Mouse (Mus musculus) cortical plate, adult 2 months (tissue): ENCODE results near the gene Exoc7. TPM values are rescaled to one million over a fixed set of nuclear protein-coding genes. Genes with fewer than 3 reads are reported as not detected.
A peak's percentile ranks its signal among the peaks of the same experiment; 100 is the strongest.

Experiments used
- H3K27ac ChIP-seq: fragments of 200-500 bp; 2 replicates; pipeline ENCODE4 v1.5.1; 2012; ENCODE audit warnings: low read length, control low read depth, inconsistent platforms; ENCODE audit not compliant: insufficient read depth
- H3K4me1 ChIP-seq: fragments of 200-500 bp; 2 replicates; pipeline ENCODE4 v1.6.1; 2011; ENCODE audit warnings: low read length; ENCODE audit not compliant: control insufficient read depth, insufficient read depth
- H3K4me3 ChIP-seq: fragments of 200-500 bp; 2 replicates; pipeline ENCODE4 v1.5.1; 2011; ENCODE audit warnings: mild to moderate bottlenecking, low read length, control low read depth; ENCODE audit not compliant: insufficient read depth
- CTCF ChIP-seq: fragments of 200-500 bp; IDR thresholded peaks from 2 replicates; pipeline ENCODE4 v1.5.1; 2011; ENCODE audit warnings: mild to moderate bottlenecking, control low read depth, low read length; ENCODE audit not compliant: insufficient read depth; ENCODE audit errors: extremely low read depth
- POLR2A ChIP-seq: fragments of 200-500 bp; IDR thresholded peaks from 2 replicates; pipeline ENCODE4 v1.6.1; 2011; ENCODE audit warnings: mild to moderate bottlenecking, low read length, control low read depth; ENCODE audit not compliant: insufficient read depth; ENCODE audit errors: extremely low read depth
- polyA plus RNA-seq: library from polyadenylated mRNA; depleted of rRNA; stranded (reverse); fragments of >200 nt; gene quantifications from 2 replicates; pipeline ENCODE4 v1.2.3, GENCODE M21; 2012

Gene Exoc7
- polyA plus RNA-seq, 1 experiment = 91.3 TPM

- Histone ChIP-seq H3K27ac (no peak overlapping the region), H3K4me3 (no peak overlapping the region; the same call in 1 of the 2 replicates), H3K4me1 (0 out of 2 replicates have a peak, but pooled peaks cover 2% of the 10 kb centered on the region)
- TF ChIP-seq CTCF = peak; percentile 71
- no peak for TF ChIP-seq POLR2A
Observed at GRCm38 (mm10) chr11:116318719-116319659, 12.0 kb upstream of the Exoc7 start.

- TF ChIP-seq POLR2A = no peak
- no peak for TF ChIP-seq CTCF
- H3K4me1 ChIP-seq = peaks cover 2% of the 10 kb centered on the region; the same call in 1 of the 2 replicates
- no peak overlapping the region for H3K27ac ChIP-seq
- no peak overlapping the region for H3K4me3 ChIP-seq
Observed at GRCm38 (mm10) chr11:116312359-116312758, 5.3 kb upstream of the Exoc7 start.

- Histone ChIP-seq H3K4me3 (no peak overlapping the region), H3K27ac (no peak overlapping the region), H3K4me1 (peaks cover 2% of the 10 kb centered on the region; the same call in 1 of the 2 replicates)
- TF ChIP-seq POLR2A = no peak
- no peak for TF ChIP-seq CTCF
Observed at GRCm38 (mm10) chr11:116311169-116311568, 4.1 kb upstream of the Exoc7 start.

GRCm38 (mm10) chr11:116309601-116310000, 2.6 kb upstream of the Exoc7 start:
- Histone ChIP-seq H3K27ac (no peak overlapping the region), H3K4me1 (peaks cover 2% of the 10 kb centered on the region; the same call in 1 of the 2 replicates), H3K4me3 (no peak overlapping the region)
- TF ChIP-seq CTCF (no peak), POLR2A (no peak)

GRCm38 (mm10) chr11:116307762-116308531, 914 bp upstream of the Exoc7 start:
- Histone ChIP-seq H3K4me3 (no peak overlapping the region), H3K27ac (no peak overlapping the region), H3K4me1 (peaks cover 2% of the 10 kb centered on the region; the same call in 1 of the 2 replicates)
- TF ChIP-seq CTCF (no peak), POLR2A (no peak)

GRCm38 (mm10) chr11:116306126-116306982, 679 bp downstream of the Exoc7 start:
- H3K27ac ChIP-seq = no peak overlapping the region
- H3K4me1 ChIP-seq = peaks cover 1% of the 10 kb centered on the region; the same call in 1 of the 2 replicates
- peak overlapping the region; percentile 95 for H3K4me3 ChIP-seq
- TF ChIP-seq POLR2A (peak; percentile 67; the same call in 1 of the 2 replicates), CTCF (no peak)

GRCm38 (mm10) chr11:116305423-116305822, 1.6 kb downstream of the Exoc7 start:
- Histone ChIP-seq H3K27ac (no peak overlapping the region), H3K4me3 (peak overlapping the region; percentile 95; the same call in 1 of the 2 replicates), H3K4me1 (no peaks in the 10 kb centered on the region)
- TF ChIP-seq CTCF = no peak
- no peak for TF ChIP-seq POLR2A

GRCm38 (mm10) chr11:116298621-116299020, 8.4 kb downstream of the Exoc7 start:
- no peak overlapping the region for H3K27ac ChIP-seq
- H3K4me3 ChIP-seq = no peak overlapping the region
- TF ChIP-seq POLR2A (no peak), CTCF (no peak)
- H3K4me1 ChIP-seq = no peaks in the 10 kb centered on the region
